Mouse (Mus musculus) liver (tissue): ENCODE measurements at regions not wholly inside any gene's neighbourhood (a gene's known extent, or its start where the extent isn't known, plus 50 kb on each side); places are given as distances from the start of the nearest gene placed in this dataset.

Source experiments
- DNase-seq: peaks from one replicate; pipeline ENCODE4 v3.0.0-alpha.2; 2020; ENCODE audit warnings: mixed read lengths

DNA sequence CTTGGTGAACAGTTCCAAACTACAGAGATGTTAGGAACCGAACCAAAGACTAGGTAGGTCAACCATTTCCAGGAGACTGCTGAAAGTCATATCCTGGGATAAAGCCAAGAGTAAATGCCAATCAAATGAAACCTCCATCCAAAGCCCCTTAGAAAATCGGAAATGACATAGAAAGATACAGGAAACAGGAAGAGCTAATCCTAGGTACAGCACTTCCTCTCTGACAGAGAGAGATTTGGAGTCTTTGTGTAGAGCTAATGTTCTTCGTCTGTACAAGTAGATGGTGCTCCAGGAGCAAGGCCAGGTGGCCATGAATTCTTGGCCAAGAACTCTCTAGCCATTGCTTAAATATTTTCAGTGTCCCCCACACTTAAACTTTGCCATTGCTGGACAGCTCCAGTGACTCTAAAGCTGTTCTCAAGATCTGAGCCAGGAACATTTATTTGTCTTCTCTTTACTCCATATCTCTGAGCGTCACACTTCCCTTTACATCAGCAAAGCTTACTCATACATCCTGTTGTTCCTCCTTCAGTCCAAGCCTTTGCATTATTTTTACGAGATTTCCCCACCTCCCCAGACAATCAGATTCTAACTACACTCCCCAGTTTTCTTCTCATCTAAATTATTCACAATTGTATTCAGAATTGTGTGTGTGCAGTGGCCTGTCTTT lies 199.1 kb upstream of the Zbtb20 start:
- no peak for DNase-seq

- no peak for DNase-seq
Measured at GRCm38 (mm10) chr16:42675031-42675430, 200.7 kb upstream of the Zbtb20 start.

DNA sequence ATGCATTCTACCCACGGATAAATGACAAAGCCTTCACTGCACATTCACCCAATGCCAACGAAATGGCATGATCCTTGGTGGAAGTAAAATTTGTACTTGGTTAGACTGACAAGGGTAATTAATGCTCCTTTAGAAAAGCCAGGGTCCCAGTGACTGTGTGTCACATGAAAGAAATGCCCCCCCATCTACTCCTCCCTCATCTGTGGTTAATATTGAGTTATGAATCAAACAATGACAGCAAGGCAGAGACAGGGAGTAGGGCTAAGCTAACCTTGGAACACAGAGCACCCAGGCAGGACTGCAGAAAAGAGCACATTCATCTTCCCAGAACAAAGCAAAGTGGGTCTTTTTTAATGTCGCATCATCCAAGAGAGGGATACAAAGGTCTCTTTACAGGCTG lies 209.1 kb upstream of the Zbtb20 start:
- DNase-seq: no peak

DNA sequence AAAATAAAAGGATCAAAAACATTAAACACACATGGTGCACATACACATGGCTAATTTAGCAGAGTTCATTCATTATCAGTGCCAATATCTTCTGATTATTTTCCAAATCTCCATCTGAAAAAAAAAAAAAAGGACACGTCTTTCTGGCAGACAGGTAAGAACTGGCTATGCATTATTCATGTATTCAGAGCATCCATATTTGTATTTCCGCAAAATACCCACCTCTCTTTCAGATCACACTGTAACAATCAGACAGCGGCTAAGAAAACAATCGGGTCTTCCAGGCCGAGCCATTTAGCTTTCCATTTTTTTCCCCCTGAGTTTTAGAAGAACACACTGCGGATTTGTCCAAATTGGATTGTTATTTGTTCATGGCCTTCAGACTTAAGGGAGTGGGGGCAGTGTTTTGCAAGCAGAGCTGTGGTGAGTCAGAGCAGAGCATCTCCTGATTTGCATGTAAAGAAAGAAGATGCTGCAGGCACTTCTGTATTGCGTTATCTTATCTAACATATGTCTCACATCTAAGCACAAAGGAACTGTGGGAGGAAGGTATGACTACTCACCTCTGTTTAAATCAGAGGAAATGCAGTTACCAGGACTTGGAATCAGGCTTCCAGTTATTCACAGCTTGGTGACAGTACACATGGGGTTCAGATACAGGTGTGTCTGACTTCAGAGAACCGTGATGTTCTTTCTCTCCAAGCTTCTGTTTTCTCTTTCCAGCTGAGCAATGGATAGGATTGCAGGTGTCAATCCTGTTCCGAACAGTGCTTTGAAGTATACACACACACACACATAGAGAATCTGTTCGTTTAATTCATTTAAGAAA lies 223.6 kb upstream of the Zbtb20 start:
- DNase-seq: no peak

- no peak for DNase-seq
Measured at GRCm38 (mm10) chr16:42649767-42650166, 225.9 kb upstream of the Zbtb20 start.

DNA sequence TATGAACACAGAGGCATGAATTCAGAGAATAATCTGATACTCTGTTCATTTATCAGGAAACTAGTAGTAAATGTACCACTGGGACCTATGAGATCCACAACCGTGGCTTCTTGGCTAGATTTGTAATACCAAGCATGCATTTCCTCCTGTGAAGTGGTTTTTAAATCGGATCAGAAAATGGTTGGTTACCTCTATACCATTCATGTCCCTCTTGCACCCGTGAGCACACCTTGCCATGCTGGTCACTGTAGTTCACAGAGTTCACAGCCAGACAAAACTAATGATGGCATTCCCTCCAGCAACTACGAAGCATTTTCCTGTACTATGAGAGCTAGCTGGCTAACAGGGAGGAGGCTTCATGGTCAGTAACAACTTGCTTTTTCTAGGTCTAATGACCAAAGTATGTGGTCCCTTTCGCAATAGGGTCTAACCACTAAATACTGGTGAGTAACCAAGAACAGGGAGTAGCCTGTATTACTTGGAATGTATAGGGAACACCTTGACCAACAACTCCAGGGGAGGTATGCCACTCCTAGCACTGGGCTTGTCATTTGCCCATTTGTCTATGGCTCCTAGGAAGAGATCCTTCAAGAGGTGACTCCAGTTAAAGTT lies 227.0 kb upstream of the Zbtb20 start:
- no peak for DNase-seq

DNA sequence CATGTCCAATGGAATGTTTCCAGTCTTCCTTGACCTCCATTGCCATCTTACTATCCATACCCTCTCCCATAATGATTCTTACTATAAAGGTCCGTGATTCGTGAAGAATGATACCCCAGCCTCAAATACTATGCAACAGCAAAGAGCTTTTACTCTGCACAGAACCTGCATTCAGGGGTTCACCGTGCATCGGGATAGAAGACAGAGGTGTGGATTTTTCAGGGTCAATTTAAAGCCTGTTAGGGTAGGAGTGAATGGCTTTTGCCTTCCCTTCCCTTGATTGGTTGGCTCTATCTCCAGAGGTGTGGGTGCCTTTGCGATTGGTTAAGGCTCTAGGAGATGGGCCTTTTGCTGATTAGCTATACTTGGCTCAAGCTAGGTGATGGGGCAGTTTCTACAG lies 227.9 kb upstream of the Zbtb20 start:
- no peak for DNase-seq

DNA sequence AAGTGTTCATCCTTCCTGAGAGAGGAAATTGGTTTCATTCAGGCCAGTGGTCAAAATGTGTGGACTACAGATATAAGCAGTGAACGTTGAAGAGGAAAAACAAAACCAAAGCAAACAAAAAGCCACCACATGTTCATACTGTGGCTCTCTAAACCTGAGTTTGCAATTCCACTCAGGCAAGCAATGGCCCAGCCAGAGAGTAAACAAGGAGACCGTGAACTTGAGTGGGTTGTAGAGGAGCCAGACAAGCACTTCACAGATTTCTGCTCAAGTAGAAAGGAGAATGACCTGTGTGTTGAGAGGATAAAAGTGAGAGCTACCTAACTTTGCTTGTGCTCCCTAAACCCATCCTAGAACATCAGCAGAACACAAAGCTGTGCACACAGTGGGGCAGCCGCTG lies 239.9 kb upstream of the Zbtb20 start:
- no peak for DNase-seq

DNA sequence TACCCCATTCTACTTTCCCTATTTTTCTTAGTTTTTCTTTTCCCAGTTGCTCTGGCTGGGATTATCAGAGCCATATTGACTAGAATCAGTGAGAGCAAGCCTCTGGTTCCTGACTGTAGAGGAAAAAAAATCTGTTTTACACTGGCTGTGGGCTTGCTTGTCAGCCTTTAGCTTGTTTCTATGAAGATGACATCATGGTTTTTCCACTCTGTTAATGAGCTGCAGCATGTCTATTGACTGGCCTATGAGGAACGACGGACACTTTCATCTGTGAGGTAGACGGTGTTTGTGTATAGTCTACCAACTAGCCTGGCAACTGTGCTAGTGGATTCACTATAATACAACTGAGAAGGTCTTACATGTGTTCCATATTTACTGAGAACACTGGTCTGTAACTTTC lies 248.0 kb upstream of the Zbtb20 start:
- DNase-seq: no peak

DNA sequence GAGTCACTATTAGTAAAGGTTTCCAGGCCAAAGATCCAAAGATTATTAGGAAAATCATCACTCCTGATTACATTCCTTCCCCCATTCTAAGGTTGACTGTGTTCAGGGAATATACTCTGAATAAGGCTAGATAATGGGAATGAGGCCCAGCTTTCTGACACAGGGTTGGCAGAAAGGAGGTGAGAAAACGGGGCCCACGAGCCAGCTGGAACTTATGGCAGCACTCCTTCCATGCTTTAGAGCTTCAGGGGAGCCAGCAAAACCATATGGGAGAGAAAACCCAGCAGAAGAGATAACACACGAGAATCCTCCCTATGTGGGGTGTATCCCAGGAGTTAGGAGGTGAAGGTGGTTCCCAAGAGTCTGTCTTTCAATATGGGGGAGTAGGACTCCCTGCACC lies 259.8 kb upstream of the Zbtb20 start:
- DNase-seq: no peak

DNA sequence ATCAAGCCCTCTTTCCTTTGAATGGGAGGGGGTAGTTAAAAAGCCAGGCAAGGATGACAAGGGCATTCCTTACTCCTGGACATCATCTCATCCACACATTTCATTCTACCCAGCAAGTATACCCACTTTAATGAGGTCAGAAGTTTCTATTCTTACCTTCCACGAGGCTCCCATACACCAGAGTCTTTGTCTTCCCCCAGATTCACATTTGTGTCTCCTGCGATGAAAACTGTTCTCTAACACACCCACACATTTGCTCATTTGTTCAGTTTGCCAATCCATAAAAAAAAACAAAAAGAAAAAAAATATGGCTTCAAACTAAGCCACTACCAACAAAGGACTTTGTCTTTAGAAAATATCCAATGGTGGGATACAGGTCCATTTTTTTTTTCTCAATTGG lies 263.7 kb upstream of the Zbtb20 start:
- no peak for DNase-seq

DNA sequence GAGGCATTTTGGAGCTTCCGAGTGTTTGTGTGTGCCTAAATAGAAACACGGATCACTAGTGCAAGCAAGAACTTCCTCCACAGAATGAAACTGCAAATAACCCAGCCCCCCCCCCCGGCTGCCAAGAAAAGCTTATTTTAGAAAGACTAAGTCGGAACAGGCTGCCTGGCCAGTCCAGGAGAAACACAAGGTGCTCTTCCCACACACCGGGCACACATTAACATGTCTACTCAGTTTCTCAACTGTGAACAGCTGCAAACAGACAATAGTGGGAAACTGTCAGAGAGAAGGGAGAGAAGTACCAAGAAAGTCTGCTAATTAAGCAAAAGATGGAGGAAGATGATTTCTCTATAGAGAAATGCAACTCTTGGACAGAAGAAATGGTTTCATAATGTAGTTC lies 267.3 kb upstream of the Zbtb20 start:
- DNase-seq: no peak

DNA sequence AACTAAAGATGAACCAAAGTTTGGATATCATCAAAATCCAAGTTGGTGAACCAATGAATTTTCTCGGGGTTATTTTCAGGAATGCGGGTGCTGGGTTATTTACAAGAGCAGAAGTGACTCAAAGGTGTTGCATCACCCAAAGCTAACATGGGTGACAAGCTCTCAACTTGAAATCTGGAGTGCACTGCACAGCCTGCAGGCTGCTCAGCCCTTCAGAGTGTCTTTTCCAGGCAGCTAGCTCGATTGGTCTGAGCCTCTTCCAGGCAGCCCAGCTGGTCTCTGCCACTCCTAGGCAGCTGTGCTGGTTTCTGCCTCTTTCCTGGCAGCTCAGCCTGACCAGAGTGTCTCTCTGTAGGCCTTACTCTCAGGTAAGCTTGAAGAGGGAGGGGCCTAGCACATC lies 251.9 kb upstream of the Gap43 start:
- DNase-seq: no peak

- no peak for DNase-seq
Measured at GRCm38 (mm10) chr16:42591530-42591929, 251.1 kb upstream of the Gap43 start.

GRCm38 (mm10) chr16:42586196-42586595 lies 245.7 kb upstream of the Gap43 start:
- no peak for DNase-seq

DNA sequence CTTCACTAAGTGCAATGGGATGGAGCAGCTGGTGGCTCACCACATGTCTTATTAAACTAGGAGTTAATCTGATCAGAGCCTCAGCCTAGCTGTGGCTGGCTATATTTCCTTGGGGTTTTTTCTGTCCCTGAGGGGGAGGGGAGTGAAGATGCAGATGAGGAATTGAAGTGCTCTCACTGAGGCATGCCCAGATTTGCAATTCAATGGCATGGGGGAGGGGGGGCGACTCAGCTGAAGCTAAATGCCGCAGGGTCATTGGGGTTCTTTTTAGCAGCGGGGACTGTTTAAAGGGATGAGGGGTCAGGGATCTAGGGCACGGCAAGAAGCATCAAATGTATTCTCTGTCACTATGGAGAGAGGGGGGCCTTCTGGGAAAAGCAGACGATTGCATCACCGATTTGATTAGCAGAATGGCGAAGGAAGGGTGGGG lies 235.1 kb upstream of the Gap43 start:
- DNase-seq: no peak

GRCm38 (mm10) chr16:42574978-42575377 lies 234.5 kb upstream of the Gap43 start:
- no peak for DNase-seq

- DNase-seq: no peak
Measured at GRCm38 (mm10) chr16:42570246-42570996, 230.0 kb upstream of the Gap43 start.

DNA sequence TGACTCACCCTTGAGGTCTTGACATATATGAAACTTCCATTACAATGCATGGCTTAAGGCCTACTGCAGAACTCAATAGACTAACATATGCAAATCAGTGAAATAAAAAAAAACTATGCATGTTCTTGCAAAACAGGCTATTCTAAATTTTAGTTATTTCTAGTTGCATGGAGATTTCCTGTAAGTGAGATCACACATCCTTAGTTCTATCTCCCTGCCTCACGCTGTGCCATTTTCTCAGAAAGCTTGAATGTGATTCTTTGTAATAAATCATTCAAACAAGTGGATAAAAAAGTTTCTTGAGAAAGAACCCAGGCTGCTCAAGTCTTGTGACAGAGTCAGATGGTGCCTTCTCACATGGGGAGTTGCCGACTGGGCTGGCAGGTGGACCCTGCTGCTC lies 228.9 kb upstream of the Gap43 start:
- DNase-seq: no peak

GRCm38 (mm10) chr16:42549591-42549990 lies 209.1 kb upstream of the Gap43 start:
- no peak for DNase-seq

GRCm38 (mm10) chr16:42546229-42547163 lies 206.0 kb upstream of the Gap43 start:
- no peak for DNase-seq

DNA sequence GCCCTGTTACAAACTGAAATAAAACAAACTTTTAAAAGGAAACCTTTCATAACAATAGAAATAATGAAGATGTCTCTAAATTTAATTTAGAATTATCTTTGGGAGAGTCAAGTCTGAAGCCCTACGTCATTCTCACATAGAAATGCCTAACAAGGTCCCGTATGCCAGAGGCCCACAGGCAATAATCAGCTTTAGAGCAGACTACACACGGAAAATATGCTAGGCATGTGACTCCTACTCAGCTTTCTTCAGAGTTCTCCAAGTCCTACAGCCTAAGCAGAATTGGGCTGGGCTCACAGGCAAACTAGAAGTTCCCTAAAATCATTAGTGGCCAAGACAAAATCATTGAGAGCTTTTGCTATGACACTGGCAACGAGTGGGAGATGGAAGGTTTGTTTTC lies 176.9 kb upstream of the Gap43 start:
- no peak for DNase-seq
